Mouse (Mus musculus): ENCODE measurements around the gene Atp10b.

DNA sequence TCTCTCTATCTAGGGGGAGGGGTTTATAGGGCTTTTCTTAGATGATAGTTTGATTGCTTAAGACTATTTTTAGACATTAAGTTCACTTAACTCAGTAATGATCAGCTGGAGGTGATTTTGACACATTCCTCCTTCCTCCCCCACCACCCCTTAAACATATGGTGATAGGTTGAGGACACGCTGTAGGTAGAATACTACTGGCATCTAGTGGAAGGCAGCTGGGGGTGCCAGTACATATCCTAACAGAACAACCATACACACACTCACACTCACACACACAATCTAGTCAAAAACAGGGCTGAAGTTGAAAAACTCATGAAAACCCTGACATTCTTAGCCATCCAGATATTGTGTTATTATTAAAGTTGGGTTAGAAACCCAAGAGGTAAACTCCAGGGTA lies 5.3 kb downstream of the Atp10b start:
- no peak for TF ChIP-seq CTCF (IDR thresholded peaks at IDR 0.05; ENCODE audit: borderline replicate concordance, control insufficient read depth, extremely low read depth, insufficient read depth, low read length, poor library complexity)
- no peak for TF ChIP-seq POLR2A (IDR thresholded peaks at IDR 0.05; ENCODE audit: control insufficient read depth, extremely low read depth, insufficient read depth, low read length, poor library complexity)

All from thymus, adult 2 months (tissue).